Mouse (Mus musculus): ENCODE results near the gene Rrp12.
"Not testable (repeated sequence)": the region's sequence is repeated elsewhere in the genome, so short reads cannot be mapped to it uniquely, and the experiment has no call there.

The Rrp12 gene

GRCm38 (mm10) chr19:41906311-41907078, 10.5 kb upstream of the Rrp12 start:
- no peak for DNase-seq (ENCODE audit: low spot score)

- DNase-seq (ENCODE audit: low spot score) = no peak
Measured at GRCm38 (mm10) chr19:41905246-41905645, 9.3 kb upstream of the Rrp12 start.

DNA sequence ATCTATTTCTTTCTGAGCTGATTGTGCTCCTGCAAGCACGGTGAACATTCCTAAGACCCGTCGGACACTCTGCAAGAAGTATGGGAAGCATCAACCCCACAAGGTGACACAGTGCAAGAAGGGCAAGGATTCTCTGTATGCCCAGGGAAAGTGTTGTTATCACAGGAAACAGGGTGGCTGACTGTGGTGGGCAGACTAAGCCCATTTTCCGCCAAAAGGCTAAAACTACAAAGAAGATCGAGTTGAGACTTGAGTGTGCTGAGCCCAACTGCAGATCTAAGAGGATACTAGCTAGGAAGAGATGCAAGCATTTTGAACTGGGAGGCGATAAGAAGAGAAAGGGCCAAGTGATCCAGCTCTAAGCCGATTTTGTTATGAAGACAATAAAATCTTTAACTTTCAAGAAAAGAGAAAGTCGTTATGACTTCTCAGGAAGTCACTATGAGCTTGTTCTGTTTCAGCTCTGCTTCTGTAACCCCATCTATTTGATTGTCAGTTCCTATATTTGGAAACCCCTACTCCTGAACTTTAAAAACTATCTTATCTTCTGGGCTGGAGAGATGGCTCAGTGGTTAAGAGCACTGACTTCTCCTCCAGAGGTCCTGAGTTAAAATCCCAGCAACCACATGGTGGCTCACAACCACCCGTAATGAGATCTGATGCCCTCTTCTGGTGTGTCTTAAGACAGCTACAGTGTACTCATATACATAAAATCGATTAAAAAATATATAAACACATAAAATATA, 7.0 kb upstream of the Rrp12 start:
- no peak for DNase-seq (ENCODE audit: low spot score)

GRCm38 (mm10) chr19:41901696-41902095, 5.7 kb upstream of the Rrp12 start:
- no peak for DNase-seq (ENCODE audit: low spot score)

- DNase-seq (ENCODE audit: low spot score) = no peak
Measured at GRCm38 (mm10) chr19:41900495-41901090, 4.6 kb upstream of the Rrp12 start.

DNA sequence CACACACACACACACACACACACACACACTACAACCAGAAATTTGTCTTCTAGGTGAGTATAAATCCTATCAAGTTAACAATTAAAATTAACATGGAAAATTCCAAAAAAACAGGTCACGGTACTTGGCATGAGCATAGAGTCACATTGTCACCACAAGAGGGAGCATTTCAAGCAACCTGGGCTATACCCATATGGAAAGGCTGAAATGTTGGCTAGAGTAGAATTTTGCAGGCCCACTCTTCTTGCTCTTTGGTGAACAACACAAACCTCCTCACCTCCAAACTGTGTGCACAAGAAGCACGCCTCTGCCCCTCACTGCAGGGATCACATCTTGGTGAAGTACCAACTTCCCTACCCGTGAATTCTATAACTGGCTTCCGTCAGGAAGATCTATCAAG, 2.9 kb upstream of the Rrp12 start:
- peak; percentile 74 for DNase-seq (ENCODE audit: low spot score)

DNA sequence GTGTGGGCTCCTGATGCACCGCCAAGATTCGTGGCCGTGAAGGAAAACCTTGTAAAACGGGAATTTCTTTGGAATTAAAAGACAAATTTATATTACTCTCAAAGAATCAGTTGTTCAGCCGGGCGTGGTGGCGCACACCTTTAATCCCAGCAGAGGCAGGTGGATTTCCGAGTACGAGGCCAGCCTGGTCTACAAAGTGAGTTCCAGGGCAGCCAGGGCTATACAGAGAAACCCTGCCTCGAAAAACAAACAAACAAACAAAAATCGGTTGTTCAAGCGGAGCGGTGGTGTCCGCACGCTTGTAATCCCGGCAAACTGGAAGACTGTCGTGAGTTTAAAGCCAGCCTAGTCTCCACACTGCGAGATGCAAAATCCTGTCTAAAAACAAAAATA, 342 bp upstream of the Rrp12 start:
- no peak for DNase-seq (ENCODE audit: low spot score)

DNA sequence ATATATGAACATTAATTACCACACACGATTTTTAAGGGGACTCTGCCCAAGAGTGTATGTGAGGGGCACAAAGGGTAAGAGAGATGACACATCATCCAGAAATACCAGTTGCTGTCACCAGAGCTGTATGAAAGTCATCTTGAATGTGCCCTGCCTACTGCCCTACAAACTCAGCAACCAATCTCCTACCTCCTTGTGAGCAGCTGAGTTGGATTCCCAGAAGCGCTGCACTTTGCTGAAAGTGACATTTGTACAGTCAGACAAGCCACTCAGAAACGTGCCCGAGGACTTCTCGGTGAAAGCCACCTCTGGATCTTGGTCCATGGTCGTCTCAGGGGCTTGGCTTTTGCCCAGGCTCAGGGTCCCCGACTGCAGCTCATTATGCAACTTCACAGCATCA, 1.0 kb downstream of the Rrp12 start:
- no peak for DNase-seq (ENCODE audit: low spot score)

- no peak for DNase-seq (ENCODE audit: low spot score)
Measured at GRCm38 (mm10) chr19:41888191-41888590, 7.8 kb downstream of the Rrp12 start.

DNA sequence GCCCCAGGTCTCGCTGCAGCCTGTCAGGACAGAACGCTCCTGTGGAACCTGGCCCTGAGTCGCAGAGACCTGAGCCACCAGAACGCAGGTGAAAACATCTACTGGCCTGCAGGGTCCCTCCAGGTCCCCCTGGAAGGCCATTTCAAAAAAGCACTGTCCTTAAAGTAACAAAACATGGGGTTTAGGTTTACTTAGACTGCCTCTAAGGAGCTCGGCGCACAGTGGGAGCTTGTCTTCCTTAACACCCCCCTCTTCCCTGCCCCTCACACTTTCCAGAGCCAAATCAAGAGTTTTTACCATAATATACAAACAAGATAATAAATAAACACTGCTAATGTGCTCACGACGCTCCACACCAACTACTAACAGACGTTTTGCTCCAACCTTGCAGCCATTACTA, 12.1 kb downstream of the Rrp12 start:
- DNase-seq (ENCODE audit: low spot score) = no peak

- no peak for DNase-seq (ENCODE audit: low spot score)
Measured at GRCm38 (mm10) chr19:41881842-41882241, 14.1 kb downstream of the Rrp12 start.

DNA sequence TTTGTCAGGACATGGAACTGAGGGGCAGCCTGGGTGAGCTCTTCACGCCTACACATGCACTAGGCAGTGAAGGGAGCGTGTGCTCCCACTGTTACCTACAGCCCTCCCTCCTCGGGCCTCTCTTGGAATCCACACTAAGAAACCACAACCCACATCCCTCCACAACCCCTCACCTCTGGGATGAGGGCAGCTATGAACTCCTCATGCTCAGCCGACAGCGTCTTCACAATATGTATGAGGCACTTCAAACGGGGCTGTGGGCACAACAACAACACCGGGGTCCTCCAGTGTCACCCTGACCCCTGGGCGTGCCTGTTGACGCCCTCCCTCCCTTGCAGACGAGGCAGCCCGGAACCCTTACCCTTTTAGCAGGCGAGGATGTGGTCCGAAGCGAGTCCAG, 21.6 kb downstream of the Rrp12 start:
- DNase-seq (ENCODE audit: low spot score) = no peak

- DNase-seq (ENCODE audit: low spot score) = no peak
Measured at GRCm38 (mm10) chr19:41872285-41872684, 23.7 kb downstream of the Rrp12 start.

- DNase-seq (ENCODE audit: low spot score) = not testable (repeated sequence)
Measured at GRCm38 (mm10) chr19:41869946-41870345, 26.0 kb downstream of the Rrp12 start.

DNA sequence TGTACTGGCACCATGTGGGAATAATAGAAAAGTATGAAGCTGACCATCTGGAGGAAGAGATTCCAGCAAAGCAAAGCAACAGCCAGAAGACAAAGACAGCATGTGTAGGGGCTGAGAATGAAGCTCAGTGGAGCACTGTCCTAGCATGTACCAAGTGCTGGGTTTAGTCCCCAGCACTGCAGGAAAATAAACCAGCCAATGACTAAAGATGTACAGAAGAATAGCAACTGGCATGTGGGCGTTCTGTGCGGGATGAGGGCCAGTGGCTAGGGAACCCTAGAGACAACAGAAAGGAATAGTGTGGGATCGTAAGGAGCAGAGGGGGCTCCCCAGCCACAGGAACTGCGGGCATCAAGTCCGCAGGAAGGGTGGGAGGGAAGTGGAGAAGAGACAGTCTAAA, 26.7 kb downstream of the Rrp12 start:
- DNase-seq (ENCODE audit: low spot score) = no peak

DNA sequence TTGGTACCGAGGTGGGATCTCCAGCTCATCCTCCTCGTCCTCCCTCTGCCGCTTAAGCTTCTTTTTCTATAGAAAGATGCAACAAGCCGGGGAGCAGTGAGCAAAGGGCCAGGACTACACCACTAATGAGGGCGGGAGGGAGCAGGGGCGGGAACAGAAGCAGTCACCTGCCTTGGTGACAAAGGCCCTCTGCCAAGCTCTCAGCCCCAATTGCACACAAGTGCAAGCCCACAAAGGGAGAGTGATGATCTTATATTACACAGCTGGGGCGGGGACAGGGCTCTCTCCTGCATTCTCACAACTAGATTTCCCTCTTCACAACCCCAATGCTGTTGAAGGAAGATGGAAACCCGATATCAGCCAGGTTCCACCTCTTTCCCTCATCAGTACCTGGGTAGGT, 29.3 kb downstream of the Rrp12 start:
- no peak for DNase-seq (ENCODE audit: low spot score)

- DNase-seq (ENCODE audit: low spot score) = no peak
Measured at GRCm38 (mm10) chr19:41857816-41858310, 38.1 kb downstream of the Rrp12 start.

GRCm38 (mm10) chr19:41857086-41857762, 38.7 kb downstream of the Rrp12 start:
- DNase-seq (ENCODE audit: low spot score) = no peak

- DNase-seq (ENCODE audit: low spot score) = no peak
Measured at GRCm38 (mm10) chr19:41852423-41852822, 43.5 kb downstream of the Rrp12 start.

DNA sequence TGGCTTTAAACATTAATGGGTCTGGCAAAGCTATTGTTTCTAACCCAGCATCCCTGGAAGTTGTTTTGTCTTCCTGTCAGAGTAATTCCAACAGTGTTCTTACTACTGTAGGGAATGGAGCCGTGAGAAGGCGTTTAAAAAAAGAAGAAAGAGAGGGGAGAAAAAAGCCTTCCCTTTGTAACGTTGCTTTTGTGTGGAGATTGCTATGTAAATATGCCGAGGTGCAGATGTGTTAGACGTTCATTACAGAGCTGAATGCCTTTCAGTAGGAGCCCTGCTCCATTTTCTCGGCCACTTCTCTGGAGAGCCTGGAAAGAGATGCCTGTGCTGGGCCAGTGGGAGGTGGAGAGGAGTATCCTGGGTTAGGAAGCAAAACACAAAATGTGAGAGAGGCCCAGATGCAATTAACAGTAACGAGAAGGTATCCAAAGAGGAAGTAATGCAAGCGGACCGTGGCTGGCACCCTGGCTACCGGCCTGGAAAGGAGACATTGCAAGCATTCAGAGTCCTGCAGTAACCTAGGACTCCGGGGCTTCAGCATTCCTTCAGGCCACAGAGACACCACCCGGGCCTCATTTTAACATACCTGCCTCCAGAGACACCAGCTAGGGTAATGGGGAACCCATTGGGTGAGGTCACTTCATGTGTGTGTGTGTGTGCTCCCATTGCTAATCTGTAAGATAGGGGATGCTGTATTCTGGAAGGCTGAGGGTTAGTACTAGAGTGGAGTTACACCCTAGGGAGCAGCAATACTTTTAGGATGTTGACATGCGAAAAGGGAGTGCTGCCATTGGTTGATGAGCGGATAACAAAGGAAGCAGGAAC, 45.0 kb downstream of the Rrp12 start:
- DNase-seq (ENCODE audit: low spot score) = peak; percentile 44

DNA sequence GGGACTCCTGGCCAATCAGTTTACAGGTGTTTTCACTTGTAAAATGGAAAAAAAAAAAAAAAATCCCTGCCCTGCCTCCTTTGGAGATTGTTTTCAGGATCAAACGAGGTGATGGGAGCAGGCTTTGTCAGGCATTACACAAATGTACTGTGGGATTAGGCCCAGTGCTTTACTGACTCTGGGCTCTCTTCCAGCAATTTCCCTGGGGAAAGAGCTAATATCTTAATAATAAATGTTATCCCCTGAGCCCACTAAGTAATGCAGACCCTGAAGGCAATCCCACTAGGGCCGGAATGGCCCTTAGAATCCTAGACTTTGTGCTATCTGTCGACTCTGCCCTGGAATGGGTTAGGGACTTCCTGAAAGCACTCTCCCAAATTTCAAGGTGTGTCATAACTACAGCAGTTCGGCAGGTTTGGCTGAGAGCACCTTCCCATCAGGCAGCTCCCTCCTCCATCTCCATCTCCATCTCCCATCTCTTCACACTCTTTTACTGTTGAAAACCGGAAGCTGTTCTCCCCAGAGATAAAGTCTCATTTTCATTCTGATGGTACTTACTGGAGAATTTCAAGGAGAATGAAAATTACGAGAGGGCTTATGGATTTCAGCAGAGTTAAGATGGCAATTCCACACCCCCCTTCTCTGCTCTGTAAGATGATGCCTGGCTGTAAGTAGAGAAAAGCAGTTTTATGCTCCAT, 45.8 kb downstream of the Rrp12 start:
- no peak for DNase-seq (ENCODE audit: low spot score)
